Mouse (Mus musculus) lung, postnatal 10 days (tissue): ENCODE measurements around the gene Pecr.

Experiments
- DNase-seq: peaks from one replicate; pipeline ENCODE4 v3.0.0; 2021

Gene Pecr

DNA sequence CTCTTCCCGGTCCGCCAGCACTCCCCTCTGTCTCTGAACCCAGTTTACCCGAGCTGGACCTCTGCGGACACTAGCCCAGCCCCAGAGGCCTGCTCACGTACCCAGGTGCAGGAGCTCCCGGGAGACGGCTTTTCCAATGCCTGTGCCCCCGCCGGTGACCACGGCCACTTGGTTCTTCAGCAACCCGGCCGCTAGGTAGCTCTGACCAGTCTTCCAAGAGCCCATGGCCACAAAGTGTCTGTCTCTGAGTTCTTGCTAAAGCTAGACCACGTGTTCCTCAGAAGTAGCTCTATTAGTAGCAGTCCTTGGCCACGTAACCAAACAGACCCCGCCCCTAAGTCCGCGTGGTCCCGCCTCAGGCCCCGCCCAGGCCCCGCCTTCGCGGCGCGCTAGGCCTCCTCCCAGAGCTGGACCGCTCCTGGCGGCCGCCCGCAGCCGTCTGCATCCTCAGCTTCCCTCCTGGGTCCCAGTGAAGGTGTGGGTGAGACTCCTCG lies at the start of gene Pecr, which contains the start of gene Tmem169:
Gene Pecr, minus strand, starts transcription at position 323 of the 494 bp plus-strand sequence.
Gene Tmem169, plus strand, starts transcription at position 378 of the 494 bp plus-strand sequence.
- peak; percentile 96 for DNase-seq

- DNase-seq = no peak
Observed at GRCm38 (mm10) chr1:72326162-72326821, 42.2 kb upstream of the Pecr start.

- DNase-seq = no peak
Observed at GRCm38 (mm10) chr1:72323248-72323647, 39.1 kb upstream of the Pecr start.

DNA sequence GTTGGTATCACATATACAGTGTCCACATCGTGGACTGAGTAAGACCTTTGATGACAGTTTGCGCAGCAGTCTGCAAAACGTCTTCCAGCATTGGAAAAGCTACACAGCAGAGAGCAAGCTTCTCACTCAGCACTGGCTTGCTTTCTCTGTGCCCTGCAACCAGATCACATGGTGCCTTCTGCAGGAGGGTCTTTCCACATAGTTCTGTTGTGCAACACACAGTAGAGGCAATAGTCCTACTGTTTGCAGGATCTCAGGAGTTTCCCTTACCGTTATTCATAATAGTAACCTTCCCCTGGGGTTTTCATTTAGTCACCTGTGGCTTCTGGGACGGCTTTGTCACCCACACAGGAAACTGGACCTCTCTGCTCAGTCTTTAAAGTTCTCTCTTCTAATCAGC lies 36.6 kb upstream of the Pecr start:
- DNase-seq = no peak

DNA sequence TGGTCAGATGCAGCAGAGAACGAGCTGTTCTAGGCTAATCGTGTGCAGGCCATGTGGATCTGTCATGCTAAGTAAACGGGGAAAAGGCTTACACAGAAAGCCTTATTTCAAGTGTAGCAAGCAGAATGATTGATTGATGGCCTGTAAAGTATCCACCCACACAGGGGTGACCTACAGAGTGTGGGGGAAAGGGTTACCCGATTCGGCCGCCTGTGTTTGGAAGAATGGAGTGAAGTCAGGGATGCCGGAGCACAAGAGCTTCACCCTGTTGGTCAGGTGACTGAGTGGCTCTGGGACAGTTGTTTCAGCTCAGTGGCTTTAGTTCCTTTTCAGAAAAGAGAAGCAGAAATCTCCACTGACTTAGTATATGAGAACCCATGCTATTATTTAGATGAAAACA lies 32.8 kb upstream of the Pecr start:
- no peak for DNase-seq

GRCm38 (mm10) chr1:72316409-72316808 lies 32.3 kb upstream of the Pecr start:
- DNase-seq = no peak

DNA sequence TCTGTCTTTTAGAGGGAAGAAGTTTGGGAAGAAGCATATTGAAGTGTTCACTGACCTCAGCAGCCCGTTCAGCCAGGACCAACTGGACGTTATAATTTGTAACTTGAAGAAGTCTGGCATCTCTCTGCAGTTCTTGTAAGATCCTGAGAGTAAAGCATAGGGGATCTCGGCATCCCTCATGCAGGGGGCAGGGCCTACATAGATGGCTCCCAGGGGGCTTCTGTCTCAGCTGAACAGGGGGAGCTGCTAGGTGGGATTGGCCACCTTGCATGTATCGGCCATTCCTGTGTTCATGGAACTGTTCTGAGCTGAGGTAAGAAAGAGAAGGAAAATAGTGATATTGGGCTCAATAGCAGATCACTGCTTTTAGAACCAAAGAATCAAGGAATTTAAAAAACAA lies 31.3 kb upstream of the Pecr start:
- DNase-seq = no peak

DNA sequence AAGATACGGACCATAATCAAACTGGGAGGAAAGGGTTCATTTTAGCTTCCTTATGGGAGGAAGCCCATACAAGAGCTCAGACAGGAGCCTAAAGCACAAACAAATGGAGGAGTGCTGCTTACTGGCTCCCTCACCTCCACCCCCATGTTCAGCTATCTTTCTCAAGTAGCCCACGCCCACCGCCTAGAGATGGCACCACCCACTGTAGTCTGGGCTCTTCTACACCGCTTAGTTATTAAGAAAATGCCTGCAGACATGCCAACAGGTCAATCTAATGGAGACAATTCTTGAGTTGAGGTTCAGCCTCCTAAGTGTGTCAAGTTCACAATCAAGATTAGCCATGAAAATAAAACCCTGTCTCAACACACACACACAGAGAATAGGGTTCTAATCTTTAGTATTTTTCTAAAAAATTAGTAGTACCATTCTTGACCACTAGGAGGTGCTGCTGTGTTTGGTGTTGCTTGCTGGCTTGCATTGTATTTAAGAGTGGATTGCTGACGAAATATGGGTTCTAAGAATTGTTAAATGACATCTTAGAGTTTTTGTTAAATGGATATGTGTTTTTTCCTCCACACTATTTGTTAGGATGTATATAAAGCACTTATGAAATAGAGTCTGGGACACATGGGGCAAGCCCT lies 29.4 kb upstream of the Pecr start:
- no peak for DNase-seq

- no peak for DNase-seq
Observed at GRCm38 (mm10) chr1:72312701-72313398, 28.7 kb upstream of the Pecr start.

GRCm38 (mm10) chr1:72309744-72310424 lies 25.8 kb upstream of the Pecr start:
- DNase-seq = no peak

DNA sequence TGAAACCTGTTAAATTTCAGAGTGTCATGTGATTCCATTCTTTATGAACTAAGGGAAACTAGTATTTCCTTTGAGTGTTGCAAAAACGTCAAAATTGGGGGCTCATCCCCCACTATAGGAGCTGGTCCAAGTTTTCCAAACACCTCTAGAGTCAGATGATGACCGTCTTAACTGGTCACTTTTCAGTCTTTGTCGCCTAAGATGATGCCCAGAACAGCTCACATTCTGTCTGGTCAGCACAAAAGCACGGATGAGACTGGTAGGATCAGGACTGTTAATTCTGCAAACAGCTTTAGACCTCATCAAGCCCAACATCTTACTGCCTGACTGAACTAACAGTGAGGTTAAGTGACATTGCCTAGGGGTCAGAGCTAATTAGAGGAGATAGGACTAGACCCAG lies 24.8 kb upstream of the Pecr start:
- DNase-seq = no peak

- DNase-seq = peak; percentile 95
Observed at GRCm38 (mm10) chr1:72307317-72307798, 23.2 kb upstream of the Pecr start, which contains the start of gene Xrcc5. Gene Xrcc5 (plus strand): TSS chr1:72307421.

- DNase-seq = peak; percentile 51
Observed at GRCm38 (mm10) chr1:72306679-72307181, 22.6 kb upstream of the Pecr start.

DNA sequence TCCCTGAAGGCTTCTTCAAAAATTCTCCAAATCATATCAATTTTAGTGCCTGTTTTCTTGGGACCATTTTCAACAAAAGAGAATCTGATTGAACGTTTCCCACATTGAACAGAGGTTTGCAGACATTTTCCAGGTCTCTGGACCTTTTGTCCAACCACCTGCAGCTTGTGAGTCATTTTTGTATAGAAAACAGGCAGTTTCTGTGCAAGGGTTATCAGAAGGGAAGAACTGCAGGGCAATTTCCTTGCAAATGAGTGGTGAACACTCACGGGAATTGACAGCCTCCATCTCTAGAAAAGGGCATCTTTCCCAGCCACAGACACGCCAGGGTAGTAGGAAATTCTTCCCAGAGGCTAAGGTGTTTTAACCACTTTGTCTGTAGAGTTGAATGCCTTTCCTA lies 22.1 kb upstream of the Pecr start:
- no peak for DNase-seq

- DNase-seq = no peak
Observed at GRCm38 (mm10) chr1:72301845-72302244, 17.7 kb upstream of the Pecr start.

- no peak for DNase-seq
Observed at GRCm38 (mm10) chr1:72295746-72296145, 11.6 kb upstream of the Pecr start.

DNA sequence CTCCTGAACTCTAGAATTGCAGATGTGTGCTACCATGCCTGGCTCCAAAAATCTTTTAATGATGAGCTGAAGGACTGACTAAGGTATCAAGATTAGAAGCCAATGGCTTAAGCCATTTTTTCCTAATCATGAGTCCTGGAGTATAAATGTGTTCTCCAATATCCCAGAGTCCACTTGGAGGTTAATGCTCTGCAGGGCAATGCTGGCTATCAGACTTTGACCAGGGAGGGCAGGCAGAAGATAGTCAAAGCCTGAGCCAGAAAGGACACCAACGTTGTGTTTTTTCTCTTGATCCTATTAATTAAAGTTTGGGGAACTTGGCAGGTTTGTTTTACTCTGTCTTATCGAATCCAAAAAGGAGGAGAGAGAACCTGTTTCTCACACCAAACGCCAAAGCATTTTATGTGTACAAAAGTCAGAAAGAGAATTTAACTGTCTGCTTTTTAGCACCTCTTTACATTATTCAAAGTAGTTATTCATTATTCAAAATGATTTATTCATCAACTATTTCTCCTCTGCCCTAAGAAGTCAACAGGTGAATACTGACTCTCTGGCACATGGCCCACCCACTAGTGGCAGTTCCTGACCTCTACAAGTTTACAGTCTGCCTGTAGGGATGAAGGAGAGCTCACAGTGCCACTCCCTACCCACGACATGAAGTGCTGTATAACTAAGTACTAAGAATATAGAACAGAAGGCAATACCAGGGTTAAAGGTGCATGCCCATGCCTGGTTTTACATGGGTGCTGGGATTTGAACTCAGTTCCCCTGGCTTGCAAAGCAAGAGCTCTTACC lies 10.0 kb upstream of the Pecr start:
- DNase-seq = no peak

- DNase-seq = no peak
Observed at GRCm38 (mm10) chr1:72291925-72292324, 7.8 kb upstream of the Pecr start.

DNA sequence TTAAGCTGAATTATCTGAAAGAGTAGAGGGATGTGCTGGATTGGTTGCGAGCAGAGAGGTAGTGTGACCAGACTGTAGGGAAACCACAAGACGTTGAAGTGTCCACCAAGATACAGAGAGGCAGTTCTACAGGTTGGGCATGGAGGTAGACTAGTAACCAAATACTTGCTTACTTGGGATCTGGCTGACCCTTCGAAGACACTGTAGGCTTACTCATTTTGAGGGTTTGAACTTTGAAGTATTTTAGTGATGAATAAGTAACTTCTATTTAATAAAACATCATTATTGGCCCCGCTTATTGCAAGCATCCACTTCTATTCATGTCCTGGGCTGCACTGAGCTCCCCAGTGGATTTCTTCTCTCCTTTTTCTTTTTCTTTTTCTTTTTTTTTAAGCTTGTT lies 7.3 kb upstream of the Pecr start:
- DNase-seq = no peak

- DNase-seq = no peak
Observed at GRCm38 (mm10) chr1:72290896-72291295, 6.8 kb upstream of the Pecr start.

DNA sequence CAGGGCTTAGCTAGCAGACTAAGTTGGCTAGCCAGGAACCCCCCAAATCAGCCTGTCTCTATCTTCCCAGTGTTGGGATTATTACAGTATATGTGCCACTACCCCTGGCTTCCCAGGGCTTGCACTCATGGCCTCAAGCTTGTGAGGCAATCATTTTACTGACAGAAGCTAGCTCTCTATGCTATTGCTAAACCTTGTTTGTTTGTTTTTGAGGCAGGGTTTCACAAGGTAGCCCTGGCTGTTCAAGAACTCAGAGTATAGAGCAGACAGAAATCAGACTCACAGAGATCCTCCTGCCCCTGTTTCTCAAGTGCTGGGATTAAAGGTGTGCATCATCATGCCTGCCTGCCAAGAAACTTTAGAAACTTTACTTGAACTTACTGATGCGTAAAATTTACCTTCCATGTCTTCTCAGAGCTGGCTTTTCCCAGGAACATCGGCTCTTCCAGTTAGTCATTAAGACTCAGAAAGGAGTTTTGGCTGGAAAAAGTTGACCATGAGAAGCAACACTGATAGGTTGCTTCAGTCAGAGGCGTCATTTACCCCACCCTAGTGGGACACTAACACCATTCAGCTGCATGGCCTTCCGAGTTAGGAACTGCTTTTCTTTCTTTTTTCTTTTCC lies 4.5 kb upstream of the Pecr start:
- no peak for DNase-seq

- DNase-seq = no peak
Observed at GRCm38 (mm10) chr1:72287893-72288292, 3.8 kb upstream of the Pecr start.
